Mouse (Mus musculus): ENCODE measurements around the gene Pomt2.
A peak's percentile ranks its signal among the peaks of the same experiment; 100 is the strongest.
"Not testable (repeated sequence)": the region's sequence is repeated elsewhere in the genome, so short reads cannot be mapped to it uniquely, and the experiment has no call there.

Gene Pomt2

GRCm38 (mm10) chr12:87147395-87148089 lies at the start of gene Pomt2:
Pomt2 (minus strand) TSS chr12:87147968.
- peak; percentile 94 to 96 for DNase-seq (ENCODE audit: low spot score in 2 of 2)

GRCm38 (mm10) chr12:87196310-87196709 lies 48.5 kb upstream of the Pomt2 start:
- DNase-seq (ENCODE audit: low spot score in 2 of 2) = peak in 1 of 2 experiments; percentile 1

GRCm38 (mm10) chr12:87195069-87195468 lies 47.3 kb upstream of the Pomt2 start:
- no peak for DNase-seq (ENCODE audit: low spot score in 2 of 2)

GRCm38 (mm10) chr12:87193008-87193407 lies 45.2 kb upstream of the Pomt2 start:
- DNase-seq (ENCODE audit: low spot score in 2 of 2) = no peak

GRCm38 (mm10) chr12:87177631-87178030 lies 29.9 kb upstream of the Pomt2 start:
- DNase-seq (ENCODE audit: low spot score in 2 of 2) = no peak

- DNase-seq (ENCODE audit: low spot score in 2 of 2) = no peak
These were observed 27.6 kb upstream of the Pomt2 start for GRCm38 (mm10) chr12:87175194-87175946.

GRCm38 (mm10) chr12:87160815-87161214 lies 13.0 kb upstream of the Pomt2 start:
- no peak for DNase-seq (ENCODE audit: low spot score in 2 of 2)

- no peak for DNase-seq (ENCODE audit: low spot score in 2 of 2)
These were observed 12.5 kb upstream of the Pomt2 start for GRCm38 (mm10) chr12:87160310-87160709.

- DNase-seq (ENCODE audit: low spot score in 2 of 2) = no peak
These were observed 10.3 kb upstream of the Pomt2 start for GRCm38 (mm10) chr12:87158099-87158498.

GRCm38 (mm10) chr12:87157361-87157760 lies 9.6 kb upstream of the Pomt2 start:
- DNase-seq (ENCODE audit: low spot score in 2 of 2) = no peak

- DNase-seq (ENCODE audit: low spot score in 2 of 2) = not testable (repeated sequence)
These were observed 6.7 kb upstream of the Pomt2 start for GRCm38 (mm10) chr12:87154448-87154847.

GRCm38 (mm10) chr12:87149471-87149870 lies 1.7 kb upstream of the Pomt2 start:
- no peak for DNase-seq (ENCODE audit: low spot score in 2 of 2)

- DNase-seq (ENCODE audit: low spot score in 2 of 2) = no peak
These were observed 368 bp upstream of the Pomt2 start for GRCm38 (mm10) chr12:87148136-87148535.

GRCm38 (mm10) chr12:87146966-87147365 lies 802 bp downstream of the Pomt2 start, which contains the start of gene Gstz1:
Gstz1 (plus strand) TSS chr12:87147165.
- peak; percentile 95 to 97 for DNase-seq (ENCODE audit: low spot score in 2 of 2)

GRCm38 (mm10) chr12:87142156-87142555 lies 5.6 kb downstream of the Pomt2 start:
- no peak for DNase-seq (ENCODE audit: low spot score in 2 of 2)

- DNase-seq (ENCODE audit: low spot score in 2 of 2) = no peak
These were observed 9.0 kb downstream of the Pomt2 start for GRCm38 (mm10) chr12:87138768-87139167.

- DNase-seq (ENCODE audit: low spot score in 2 of 2) = no peak
These were observed 9.4 kb downstream of the Pomt2 start for GRCm38 (mm10) chr12:87138342-87138701.

GRCm38 (mm10) chr12:87137439-87138341 lies 10.1 kb downstream of the Pomt2 start:
- no peak for DNase-seq (ENCODE audit: low spot score in 2 of 2)

GRCm38 (mm10) chr12:87132784-87133183 lies 15.0 kb downstream of the Pomt2 start:
- no peak for DNase-seq (ENCODE audit: low spot score in 2 of 2)

GRCm38 (mm10) chr12:87132210-87132609 lies 15.6 kb downstream of the Pomt2 start:
- DNase-seq (ENCODE audit: low spot score in 2 of 2) = no peak

- no peak for DNase-seq (ENCODE audit: low spot score in 2 of 2)
These were observed 16.1 kb downstream of the Pomt2 start for GRCm38 (mm10) chr12:87131619-87132018.

- DNase-seq (ENCODE audit: low spot score in 2 of 2) = no peak
These were observed 16.6 kb downstream of the Pomt2 start for GRCm38 (mm10) chr12:87131181-87131580.

Measured in right cerebral cortex, postnatal 10 days (tissue).